Mouse (Mus musculus) layer of hippocampus, adult 2 months (tissue): Measurements from ENCODE around the gene Sipa1l3. TPM values are rescaled to one million over a fixed set of nuclear protein-coding genes. Genes with fewer than 3 reads are reported as not detected.

Experiments used
- DNase-seq, 2 experiments: peaks; one replicate each; pipeline ENCODE4 v3.0.0; 2022; ENCODE audit warnings: low spot score in 2 of 2
- H3K27ac ChIP-seq: fragments of 200-600 bp; 2 replicates; pipeline ENCODE4 v1.8.1; 2022
- H3K4me3 ChIP-seq: fragments of 200-600 bp; 2 replicates; pipeline ENCODE4 v1.8.1; 2022; ENCODE audit warnings: mild to moderate bottlenecking
- CTCF ChIP-seq: fragments of 200-600 bp; conservative IDR thresholded peaks from 2 replicates; pipeline ENCODE4 v1.8.1; 2022; ENCODE audit warnings: antibody characterized with exemption, mild to moderate bottlenecking, moderate library complexity
- total RNA-seq, 2 experiments: library from RNA; stranded (reverse); gene quantifications; 2 replicates each; pipeline ENCODE4 v1.2.3; 2021

Sipa1l3 gene
- total RNA-seq, 2 experiments from 2014 or later, result 240 to 260 TPM

GRCm38 (mm10) chr7:29485721-29486120, 32.7 kb downstream of the Sipa1l3 start:
- Histone ChIP-seq H3K27ac (no peak overlapping the region), H3K4me3 (no peak overlapping the region)
- no peak for DNase-seq
- TF ChIP-seq CTCF, result no peak

- no peak for DNase-seq
- TF ChIP-seq CTCF, result no peak
- peak overlapping the region; percentile 80 for H3K27ac ChIP-seq
- no peak overlapping the region for H3K4me3 ChIP-seq
Observed at GRCm38 (mm10) chr7:29483556-29483955, 34.9 kb downstream of the Sipa1l3 start.

GRCm38 (mm10) chr7:29481345-29482155, 36.9 kb downstream of the Sipa1l3 start:
- no peak overlapping the region for H3K4me3 ChIP-seq
- no peak for DNase-seq
- TF ChIP-seq CTCF, result no peak
- peak overlapping the region; percentile 21; the same call in 1 of the 2 replicates for H3K27ac ChIP-seq

- Histone ChIP-seq H3K27ac (peak overlapping the region; percentile 21), H3K4me3 (no peak overlapping the region)
- DNase-seq, result no peak
- no peak for TF ChIP-seq CTCF
Observed at GRCm38 (mm10) chr7:29480590-29481344, 37.7 kb downstream of the Sipa1l3 start.

- no peak for TF ChIP-seq CTCF
- H3K27ac ChIP-seq, result peak overlapping the region; percentile 21
Observed at GRCm38 (mm10) chr7:29480183-29480582, 38.3 kb downstream of the Sipa1l3 start.

GRCm38 (mm10) chr7:29475005-29475404, 43.4 kb downstream of the Sipa1l3 start:
- Histone ChIP-seq H3K4me3 (no peak overlapping the region), H3K27ac (no peak overlapping the region)
- DNase-seq, result no peak
- 0 out of 2 replicates have a peak, but pooled peaks have one; percentile 6 for TF ChIP-seq CTCF

More at GRCm38 (mm10) chr7:29480183-29480582, 38.3 kb downstream of the Sipa1l3 start:
- no peak overlapping the region for H3K4me3 ChIP-seq
- no peak for DNase-seq

GRCm38 (mm10) chr7:29471309-29471708, 47.1 kb downstream of the Sipa1l3 start:
- DNase-seq, result no peak
- H3K4me3 ChIP-seq, result no peak overlapping the region
- TF ChIP-seq CTCF, result no peak
- H3K27ac ChIP-seq, result peak overlapping the region; percentile 79

GRCm38 (mm10) chr7:29469602-29470344, 48.7 kb downstream of the Sipa1l3 start:
- no peak for DNase-seq
- TF ChIP-seq CTCF, result no peak
- no peak overlapping the region for H3K4me3 ChIP-seq
- H3K27ac ChIP-seq, result peak overlapping the region; percentile 79

- DNase-seq, result peak in 1 of 2 experiments; percentile 55
- Histone ChIP-seq H3K4me3 (no peak overlapping the region), H3K27ac (peak overlapping the region; percentile 79)
- no peak for TF ChIP-seq CTCF
Observed at GRCm38 (mm10) chr7:29468593-29468992, 49.8 kb downstream of the Sipa1l3 start.

GRCm38 (mm10) chr7:29466585-29466984, 51.9 kb downstream of the Sipa1l3 start:
- peak overlapping the region; percentile 80 for H3K27ac ChIP-seq

GRCm38 (mm10) chr7:29465736-29466135, 52.7 kb downstream of the Sipa1l3 start:
- no peak for DNase-seq
- H3K27ac ChIP-seq, result peak overlapping the region; percentile 80
- no peak overlapping the region for H3K4me3 ChIP-seq
- no peak for TF ChIP-seq CTCF

More at GRCm38 (mm10) chr7:29466585-29466984, 51.9 kb downstream of the Sipa1l3 start:
- no peak for TF ChIP-seq CTCF
- no peak for DNase-seq
- no peak overlapping the region for H3K4me3 ChIP-seq

GRCm38 (mm10) chr7:29462820-29463219, 55.6 kb downstream of the Sipa1l3 start:
- no peak overlapping the region for H3K4me3 ChIP-seq
- no peak for DNase-seq
- H3K27ac ChIP-seq, result peak overlapping the region; percentile 82
- no peak for TF ChIP-seq CTCF
